Mouse (Mus musculus) heart, embryonic 11.5 days (tissue): ENCODE results near the gene Nipal3. TPM values are rescaled to one million over a fixed set of nuclear protein-coding genes. Genes with fewer than 3 reads are reported as not detected.

Experiments used
- ATAC-seq: fragments of 200-750 bp; cut with Nextera tagmentation; replicated peaks from 2 replicates; pipeline ENCODE4 v1.8.0; 2017; ENCODE audit warnings: moderate library complexity; ENCODE audit not compliant: insufficient number of reproducible peaks, low FRiP score, low TSS enrichment
- H3K27ac ChIP-seq: fragments of 300-500 bp; sonication (generic); 2 replicates; pipeline ENCODE4 v1.5.1; 2014; ENCODE audit warnings: mild to moderate bottlenecking, low read depth, low read length
- H3K27me3 ChIP-seq: fragments of 300-500 bp; sonication (generic); 2 replicates; pipeline ENCODE4 v1.6.1; 2014; ENCODE audit warnings: mild to moderate bottlenecking, low read length, mixed read lengths; ENCODE audit not compliant: control insufficient read depth, insufficient read depth
- H3K36me3 ChIP-seq: fragments of 300-500 bp; sonication (generic); 2 replicates; pipeline ENCODE4 v1.6.1; 2014; ENCODE audit warnings: mild to moderate bottlenecking, low read length, moderate library complexity, mixed read lengths; ENCODE audit not compliant: control insufficient read depth, insufficient read depth
- H3K4me1 ChIP-seq: fragments of 300-500 bp; sonication (generic); 2 replicates; pipeline ENCODE4 v1.6.1; 2014; ENCODE audit warnings: low read length; ENCODE audit not compliant: control insufficient read depth, insufficient read depth
- H3K4me2 ChIP-seq: fragments of 300-500 bp; sonication (generic); 2 replicates; pipeline ENCODE4 v1.6.1; 2014; ENCODE audit warnings: mild to moderate bottlenecking, moderate library complexity
- H3K4me3 ChIP-seq: fragments of 300-500 bp; sonication (generic); 2 replicates; pipeline ENCODE4 v1.5.1; 2014; ENCODE audit warnings: low read depth, low read length
- H3K9ac ChIP-seq: fragments of 300-500 bp; sonication (generic); 2 replicates; pipeline ENCODE4 v1.6.1; 2014; ENCODE audit warnings: mild to moderate bottlenecking, low read depth, low read length, moderate library complexity
- H3K9me3 ChIP-seq: fragments of 300-500 bp; sonication (generic); replicated peaks from 2 replicates; pipeline ENCODE4 v1.6.1; 2016; ENCODE audit warnings: low read length; ENCODE audit not compliant: control insufficient read depth
- WGBS: fragments of 180-500 bp; shearing (Covaris S2); extraction: QIAGEN DNeasy Blood & Tissue Kit; methylation state at CpG from one replicate; pipeline ENCODE4 v1.1.7; 2014; ENCODE audit not compliant: insufficient replicate concordance; 5-methylcytosine and 5-hydroxymethylcytosine counted together
- microRNA counts: library from miRNA; unstranded; fragments of <30 nt; microRNA quantifications from one replicate; lab custom pipeline; 2015
- microRNA-seq: library from miRNA; unstranded; fragments of <30 nt; microRNA quantifications from one replicate; pipeline ENCODE4, GENCODE M21; 2016; ENCODE audit warnings: borderline number of aligned reads
- polyA plus RNA-seq: library from polyadenylated mRNA; unstranded; fragments of >200 nt; fragmentation: Nextera tagmentation; extraction: Ambion mirVana; gene quantifications from 2 replicates; pipeline ENCODE4 v1.2.1, GENCODE M21; 2014

The Nipal3 gene
- polyA plus RNA-seq, 1 experiment from 2014 or later: 6.4 TPM

- ATAC-seq: no peak
- Histone ChIP-seq H3K4me2 (no peak overlapping the region), H3K27me3 (peaks cover 5% of the 10 kb centered on the region), H3K9ac (no peak overlapping the region), H3K4me1 (peaks cover 2% of the 10 kb centered on the region; the same call in 1 of the 2 replicates), H3K27ac (no peak overlapping the region), H3K4me3 (no peak overlapping the region), H3K36me3 (no peaks in the 10 kb centered on the region), H3K9me3 (no peaks in the 10 kb centered on the region)
- WGBS: 63% methylated on average over 10 of the region's 10 CpGs
These were observed 90.8 kb downstream of the Nipal3 start for GRCm38 (mm10) chr4:135404048-135404447.

GRCm38 (mm10) chr4:135401881-135402280 lies 93.0 kb downstream of the Nipal3 start:
- Histone ChIP-seq H3K9ac (no peak overlapping the region), H3K4me3 (no peak overlapping the region), H3K9me3 (no peaks in the 10 kb centered on the region), H3K36me3 (no peaks in the 10 kb centered on the region), H3K27me3 (peaks cover 25% of the 10 kb centered on the region), H3K4me2 (no peak overlapping the region), H3K4me1 (peaks cover 6% of the 10 kb centered on the region), H3K27ac (no peak overlapping the region)
- no peak for ATAC-seq
- 31% methylated on average over 7 of the region's 7 CpGs for WGBS

GRCm38 (mm10) chr4:135397991-135398390 lies 96.8 kb downstream of the Nipal3 start, which contains the start of gene Ncmap:
Gene Ncmap (minus strand): TSS chr4:135398227.
- Histone ChIP-seq H3K9ac (peak within 1 kb of the TSS; percentile 34), H3K4me2 (peak within 1 kb of the TSS; percentile 90), H3K36me3 (no peaks in the 10 kb centered on the region), H3K4me3 (peak within 1 kb of the TSS; percentile 45), H3K4me1 (peaks cover 3% of the 10 kb centered on the region; the same call in 1 of the 2 replicates), H3K9me3 (no peaks in the 10 kb centered on the region), H3K27ac (no peak within 1 kb of the TSS), H3K27me3 (peaks cover 39% of the 10 kb centered on the region)
- WGBS: under 1% methylated on average over 28 of the region's 29 CpGs
- no peak for ATAC-seq

- WGBS: 3% methylated on average over 16 of the region's 16 CpGs
- Histone ChIP-seq H3K36me3 (no peaks in the 10 kb centered on the region), H3K4me1 (peaks cover 3% of the 10 kb centered on the region; the same call in 1 of the 2 replicates)
These were observed 97.3 kb downstream of the Nipal3 start for GRCm38 (mm10) chr4:135397551-135397950.

GRCm38 (mm10) chr4:135396303-135396702 lies 98.5 kb downstream of the Nipal3 start:
- Histone ChIP-seq H3K4me2 (no peak overlapping the region), H3K9ac (no peak overlapping the region), H3K4me1 (peaks cover 3% of the 10 kb centered on the region; the same call in 1 of the 2 replicates), H3K9me3 (no peaks in the 10 kb centered on the region), H3K36me3 (no peaks in the 10 kb centered on the region), H3K27me3 (peaks cover 39% of the 10 kb centered on the region), H3K4me3 (no peak overlapping the region), H3K27ac (no peak overlapping the region)
- ATAC-seq: no peak
- 81% methylated on average over 5 of the region's 5 CpGs for WGBS

More at GRCm38 (mm10) chr4:135397551-135397950, 97.3 kb downstream of the Nipal3 start:
- H3K9me3 ChIP-seq: no peaks in the 10 kb centered on the region
- H3K9ac ChIP-seq: peak overlapping the region; percentile 34
- H3K4me2 ChIP-seq: peak overlapping the region; percentile 90
- no peak for ATAC-seq
- H3K27ac ChIP-seq: no peak overlapping the region
- H3K27me3 ChIP-seq: peaks cover 39% of the 10 kb centered on the region
- peak overlapping the region; percentile 45 for H3K4me3 ChIP-seq

MicroRNAs within 50 kb of the gene (microRNA counts, 519-probe panel; counts per million panel counts)
- 32.2 counts per million for microRNA mmu-miR-700 (lab: Ali Mortazavi, UCI)

Small RNA genes within 50 kb of the gene (microRNA-seq; reads per million reads assigned to microRNA genes)
- gene Gm25317 (not detected), gene Mir700 (305 reads per million, percentile 74 among the genes with 10 or more reads in this experiment)

Other genes starting within 250 kb of the Nipal3 start
- gene Clic4, start 222.2 kb downstream of the Nipal3 start, polyA plus RNA-seq: 156 and 251 TPM in 2 replicates
- gene Srrm1, start 141.7 kb downstream of the Nipal3 start, polyA plus RNA-seq: 143 and 183 TPM in 2 replicates
- gene Ncmap, start 96.8 kb downstream of the Nipal3 start, polyA plus RNA-seq: 0.87 and 1.5 TPM in 2 replicates
- gene Rcan3, start 61.2 kb downstream of the Nipal3 start, polyA plus RNA-seq: 10.1 and 10.4 TPM in 2 replicates
- 0.13 and 0.14 TPM in 2 replicates for gene Stpg1, start 248 bp downstream of the Nipal3 start, polyA plus RNA-seq
- 5.5 and 6.5 TPM in 2 replicates for gene Grhl3, start 78.6 kb upstream of the Nipal3 start, polyA plus RNA-seq
- 0.17 and 0.20 TPM in 2 replicates for gene Ifnlr1, start 191.2 kb upstream of the Nipal3 start, polyA plus RNA-seq
- not detected in 2 replicates for gene Il22ra1, start 233.1 kb upstream of the Nipal3 start, polyA plus RNA-seq